Mouse (Mus musculus) c-Kit-positive CD71-positive TER-119-positive erythroid progenitor cells, embryonic 14.5 days (primary cell): ENCODE data around the gene Ankar.

Experiments
- DNase-seq: peaks from one replicate; pipeline ENCODE4 v3.0.0-alpha.2; 2013; ENCODE audit warnings: low spot score

The Ankar gene

DNA sequence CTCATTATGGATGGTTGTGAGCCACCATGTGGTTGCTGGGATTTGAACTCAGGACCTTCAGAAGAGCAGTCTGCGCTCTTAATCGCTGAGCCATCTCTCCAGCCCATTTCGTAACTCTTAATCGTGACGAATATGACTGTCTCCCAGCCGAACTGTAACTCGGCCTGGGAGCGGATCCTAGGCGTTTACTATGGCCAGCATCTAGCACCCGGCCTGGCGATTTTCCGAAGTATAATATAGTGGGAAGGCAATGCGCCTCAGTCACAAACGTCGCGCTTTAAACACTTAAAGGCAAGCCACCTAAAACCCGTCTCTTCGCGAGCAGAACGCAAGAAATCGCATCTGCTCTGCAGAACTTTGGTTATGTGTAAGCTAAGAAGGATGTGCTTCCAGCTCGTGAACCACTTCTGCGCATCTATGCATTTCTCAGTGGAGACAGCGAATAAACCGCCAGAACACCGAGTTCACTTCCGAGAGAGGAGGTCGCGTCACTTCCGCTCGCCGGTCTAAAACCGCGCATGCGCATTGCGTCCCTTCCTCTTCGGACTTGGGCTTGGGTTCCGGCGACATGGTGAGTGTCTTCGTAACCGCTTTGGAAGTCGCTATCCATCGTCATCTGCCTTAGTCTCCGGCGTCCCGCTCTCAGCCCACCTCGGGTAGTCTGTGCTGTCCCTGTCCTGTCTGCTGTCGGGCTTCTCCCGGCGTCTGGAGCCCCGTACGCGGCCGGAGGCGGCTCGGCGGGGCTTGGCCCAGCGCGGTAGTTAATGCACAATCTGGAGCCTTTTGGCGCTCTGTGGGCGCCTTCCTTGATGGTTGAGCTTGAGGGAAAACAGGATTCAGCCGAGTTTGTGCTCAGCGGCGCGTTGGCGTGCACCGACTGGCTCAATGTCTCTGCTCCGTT is 10.6 kb upstream of the Ankar start, which contains the start of gene Rpl37a:
TSS of gene Rpl37a (plus strand) at position 538 of the 901 bp plus-strand sequence.
- DNase-seq: peak; percentile 92

DNA sequence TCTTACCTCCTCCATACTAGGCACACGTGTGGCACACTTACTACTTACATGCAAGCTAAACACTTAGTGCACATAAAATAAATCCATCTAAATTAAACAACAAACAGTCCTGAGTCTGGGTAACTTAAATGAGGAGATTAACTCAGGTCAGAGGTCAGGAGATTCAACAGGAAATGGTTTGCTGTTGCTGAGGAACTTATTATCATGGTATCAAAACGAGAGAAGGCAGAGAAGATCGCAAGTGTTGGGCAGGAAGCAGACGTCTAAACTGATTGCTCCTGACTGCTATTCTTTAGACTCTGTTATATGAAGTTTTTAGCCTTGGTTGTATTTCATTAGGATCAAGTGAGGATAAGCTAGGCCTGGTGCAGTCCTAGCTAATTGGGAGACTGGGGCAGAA is 7.1 kb upstream of the Ankar start:
- no peak for DNase-seq

DNA sequence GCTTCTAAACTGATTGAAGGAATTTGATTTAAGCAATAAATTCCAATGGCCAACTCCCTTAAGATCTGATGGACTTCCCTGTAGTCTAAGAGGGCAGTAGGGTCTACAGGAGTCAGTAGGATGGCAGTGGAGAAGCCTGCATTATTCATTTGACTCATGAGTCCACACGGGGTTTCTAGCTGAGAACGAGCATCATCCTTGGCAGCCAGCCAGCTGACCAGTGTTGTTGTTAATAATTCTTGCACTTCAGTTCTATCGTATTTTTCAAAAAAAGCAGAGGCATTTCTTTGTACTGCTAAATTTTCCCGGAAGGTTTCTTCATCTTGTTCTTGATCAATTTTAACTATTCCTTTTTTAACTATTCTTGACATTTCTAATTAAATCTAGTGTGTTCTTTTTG is 1.7 kb downstream of the Ankar start:
- DNase-seq: no peak

DNA sequence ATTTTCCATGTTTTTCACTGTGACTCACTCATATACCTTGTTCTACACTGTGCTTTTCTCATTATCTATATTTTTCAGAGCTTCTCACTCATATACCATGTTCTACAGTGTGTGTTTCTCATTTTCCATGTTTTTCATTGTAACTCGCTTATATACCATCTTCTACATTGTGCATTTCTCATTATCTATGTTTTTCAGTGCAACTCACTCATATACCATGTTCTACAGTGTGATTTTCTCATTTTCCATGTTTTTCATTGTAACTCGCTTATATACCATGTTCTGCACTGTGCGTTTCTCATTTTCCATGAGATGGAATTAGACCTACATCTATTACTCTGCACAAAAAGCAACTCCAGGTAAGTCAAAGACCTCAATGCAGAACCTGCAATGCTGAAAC is 4.1 kb downstream of the Ankar start:
- DNase-seq: no peak

DNA sequence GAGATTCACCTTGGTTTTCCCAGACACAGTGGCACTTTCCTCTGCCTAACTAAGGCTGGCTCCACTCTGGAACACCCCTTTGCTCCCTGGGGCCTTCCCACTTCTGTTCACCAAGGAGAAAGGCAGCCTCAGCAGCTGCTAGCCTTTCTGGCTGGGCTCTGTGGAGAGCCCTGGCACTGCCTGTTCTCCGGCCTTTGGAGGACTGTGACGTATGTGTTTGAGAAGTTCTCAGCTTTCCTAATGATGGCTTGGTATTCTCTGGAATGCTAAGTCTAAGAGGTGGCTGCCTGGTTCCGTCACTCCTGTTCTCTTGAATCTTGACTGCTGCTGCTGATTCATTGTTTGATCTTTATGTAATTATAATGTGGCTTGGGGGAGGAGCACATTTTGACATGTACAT is 27.3 kb downstream of the Ankar start:
- DNase-seq: no peak

DNA sequence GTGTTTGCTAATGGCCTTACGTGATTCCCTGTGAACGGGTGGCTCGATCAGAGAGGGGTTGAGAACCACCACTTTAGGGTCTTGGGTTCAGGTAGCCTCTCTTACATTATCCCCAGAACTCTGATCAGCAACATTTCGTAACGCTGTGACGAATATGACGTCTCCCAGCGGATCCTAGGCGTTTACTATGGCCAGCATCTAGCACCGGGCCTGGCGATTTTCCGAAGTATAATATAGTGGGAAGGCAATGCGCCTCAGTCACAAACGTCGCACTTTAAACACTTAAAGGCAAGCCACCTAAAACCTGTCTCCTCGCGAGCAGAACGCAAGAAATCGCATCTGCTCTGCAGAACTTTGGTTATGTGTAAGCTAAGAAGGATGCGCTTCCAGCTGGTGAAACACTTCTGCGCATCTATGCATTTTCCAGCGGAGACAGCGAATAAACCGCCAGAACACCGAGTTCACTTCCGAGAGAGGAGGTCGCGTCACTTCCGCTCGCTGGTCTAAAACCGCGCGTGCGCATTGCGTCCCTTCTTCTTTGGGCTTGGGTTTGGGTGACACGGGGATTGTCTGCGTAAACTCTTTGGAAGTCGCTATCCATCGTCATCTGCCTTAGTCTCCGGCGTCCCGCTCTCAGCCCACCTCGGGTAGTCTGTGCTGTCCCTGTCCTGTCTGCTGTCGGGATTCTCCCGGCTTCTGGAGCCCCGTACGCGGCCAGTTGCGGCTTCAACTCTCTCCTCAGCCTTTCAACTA is 59.5 kb downstream of the Ankar start:
- DNase-seq: peak; percentile 5

DNA sequence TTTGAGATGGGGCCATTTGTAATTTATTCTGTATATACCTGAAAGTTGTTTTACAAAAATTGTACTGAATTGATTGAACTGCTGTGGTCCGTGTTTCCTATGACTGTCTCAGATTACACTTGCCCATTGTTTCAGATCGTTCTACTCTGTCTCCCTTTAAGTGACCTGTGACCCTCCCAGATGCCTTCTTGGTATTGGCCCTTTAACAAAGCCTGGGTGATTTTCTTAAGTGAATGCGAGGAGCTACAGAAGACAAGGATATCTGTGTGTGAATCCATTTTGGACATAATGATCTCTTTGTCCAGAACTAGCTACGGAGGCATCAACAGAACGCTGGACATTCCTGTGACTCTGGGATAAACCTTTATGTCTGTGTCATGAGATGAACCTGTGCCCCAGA is 65.2 kb downstream of the Ankar start:
- no peak for DNase-seq

DNA sequence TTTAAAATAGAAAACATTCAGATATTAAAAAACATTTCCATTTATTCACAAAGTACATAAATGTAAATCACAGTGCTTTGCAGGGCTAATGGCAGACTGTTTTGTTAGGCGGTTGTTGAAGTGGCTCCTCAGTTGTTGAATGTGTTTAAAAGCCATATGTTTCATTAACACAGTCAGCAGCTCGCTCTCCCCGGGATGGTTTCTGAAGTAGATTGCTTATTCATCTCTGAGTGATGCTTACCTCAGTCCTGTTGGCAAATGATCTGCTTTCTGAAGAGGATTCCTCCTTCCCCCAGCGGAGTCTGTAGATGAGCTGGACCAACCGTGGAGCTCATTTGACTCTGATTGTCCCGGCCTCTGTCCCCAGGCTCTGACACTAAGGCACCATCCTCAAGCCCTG is 88.2 kb downstream of the Ankar start:
- no peak for DNase-seq

- DNase-seq: no peak
Measured at GRCm38 (mm10) chr1:72609887-72610877, 90.2 kb downstream of the Ankar start.

- DNase-seq: no peak
Measured at GRCm38 (mm10) chr1:72609129-72609528, 91.2 kb downstream of the Ankar start.

GRCm38 (mm10) chr1:72606186-72606673 is 94.1 kb downstream of the Ankar start:
- no peak for DNase-seq

GRCm38 (mm10) chr1:72602803-72603202 is 97.6 kb downstream of the Ankar start:
- DNase-seq: no peak

GRCm38 (mm10) chr1:72602186-72602585 is 98.2 kb downstream of the Ankar start:
- no peak for DNase-seq

DNA sequence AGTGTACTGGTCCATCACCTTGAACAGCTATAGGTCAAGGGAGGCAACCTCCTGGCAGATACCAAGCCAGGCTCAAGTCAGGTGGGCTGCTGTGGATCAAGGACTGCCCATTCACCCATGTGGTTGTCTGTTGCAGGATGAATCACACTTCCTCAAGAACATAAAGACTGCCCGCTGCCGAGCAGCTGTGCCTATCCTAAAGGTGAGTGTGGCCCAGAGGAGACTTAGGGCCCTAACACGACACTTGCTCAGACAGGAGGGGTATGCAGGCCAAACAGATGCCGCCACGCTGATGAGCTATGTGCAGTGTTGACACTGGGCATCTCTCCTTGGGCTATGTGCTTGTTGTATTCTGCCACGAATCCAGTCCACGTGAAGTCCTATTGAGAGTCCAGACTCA is 99.1 kb downstream of the Ankar start:
- DNase-seq: no peak

DNA sequence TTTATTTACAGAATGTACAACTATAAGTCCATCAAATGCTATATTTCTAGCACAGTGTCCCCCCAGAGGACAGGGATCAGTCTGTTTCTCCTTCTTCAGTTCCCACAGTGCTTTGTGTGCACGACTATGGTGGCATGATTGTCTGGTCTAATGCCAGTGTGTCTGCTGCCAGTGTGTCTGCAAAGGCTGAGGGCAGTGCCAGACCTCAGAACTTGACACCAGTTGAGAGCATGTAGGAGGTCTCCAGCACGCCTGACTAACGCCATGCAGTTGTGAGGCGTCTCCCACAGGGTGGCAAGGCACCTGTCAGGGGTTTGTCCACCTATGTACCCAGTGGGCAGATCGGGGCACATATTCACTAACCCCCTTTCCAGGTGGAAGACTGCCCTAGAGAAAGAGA is 99.6 kb downstream of the Ankar start:
- no peak for DNase-seq

GRCm38 (mm10) chr1:72599146-72600101 is 101.0 kb downstream of the Ankar start:
- no peak for DNase-seq

DNA sequence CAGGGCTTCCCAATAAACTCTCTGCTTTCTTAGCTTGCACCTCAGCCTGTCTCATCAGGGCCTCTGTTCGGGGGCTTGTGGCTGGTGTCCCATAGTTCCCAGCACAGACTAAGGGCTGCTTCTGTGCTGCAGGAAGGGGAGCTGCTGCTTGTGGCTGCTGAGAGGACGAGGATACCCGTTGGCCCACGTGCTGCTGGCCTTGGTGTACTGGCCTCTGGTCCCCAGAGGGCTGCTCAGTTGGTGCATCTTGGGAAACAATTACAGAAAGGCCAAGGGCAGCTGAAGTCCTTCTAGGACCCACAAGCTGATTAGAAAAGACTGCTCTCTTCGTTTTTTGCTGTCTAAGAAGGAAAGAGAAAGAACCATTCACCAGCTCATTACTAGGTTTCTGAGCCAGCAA is 104.1 kb downstream of the Ankar start:
- DNase-seq: no peak

GRCm38 (mm10) chr1:72595686-72596085 is 104.7 kb downstream of the Ankar start:
- no peak for DNase-seq

- DNase-seq: no peak
Measured at GRCm38 (mm10) chr1:72593340-72593951, 106.9 kb downstream of the Ankar start.
